Mouse (Mus musculus) intestine, embryonic 16.5 days (tissue): ENCODE results near the gene Zdhhc17. TPM values are rescaled to one million over a fixed set of nuclear protein-coding genes. Genes with fewer than 3 reads are reported as not detected.

Experiments
- ATAC-seq: fragments of 200-750 bp; cut with Nextera tagmentation; 2 replicates; pipeline ENCODE4 v1.8.0; 2017; ENCODE audit warnings: moderate TSS enrichment, moderate library complexity
- H3K27ac ChIP-seq: fragments of 300-500 bp; sonication (generic); 2 replicates; pipeline ENCODE4 v1.5.1; 2014; ENCODE audit warnings: mild to moderate bottlenecking, low read length
- H3K27me3 ChIP-seq: fragments of 300-500 bp; sonication (generic); replicated peaks from 2 replicates; pipeline ENCODE4 v1.6.1; 2014; ENCODE audit warnings: low read length, control low read depth, mixed read lengths; ENCODE audit not compliant: control insufficient read depth, insufficient read depth
- H3K36me3 ChIP-seq: fragments of 300-500 bp; sonication (generic); 2 replicates; pipeline ENCODE4 v1.6.1; 2014; ENCODE audit warnings: low read length, control low read depth; ENCODE audit not compliant: control insufficient read depth, insufficient read depth
- H3K4me1 ChIP-seq: fragments of 300-500 bp; sonication (generic); 2 replicates; pipeline ENCODE4 v1.6.1; 2014; ENCODE audit warnings: low read length, control low read depth, mixed read lengths; ENCODE audit not compliant: control insufficient read depth, insufficient read depth
- H3K4me2 ChIP-seq: fragments of 300-500 bp; sonication (generic); 2 replicates; pipeline ENCODE4 v1.6.1; 2014; ENCODE audit warnings: low read depth, low read length, control low read depth
- H3K4me3 ChIP-seq: fragments of 300-500 bp; sonication (generic); 2 replicates; pipeline ENCODE4 v1.5.1; 2014; ENCODE audit warnings: mild to moderate bottlenecking, low read length
- H3K9ac ChIP-seq: fragments of 300-500 bp; sonication (generic); 2 replicates; pipeline ENCODE4 v1.6.1; 2014; ENCODE audit warnings: low read depth, low read length
- H3K9me3 ChIP-seq: fragments of 300-500 bp; sonication (generic); 2 replicates; pipeline ENCODE4 v1.6.1; 2016; ENCODE audit warnings: low read length, control low read depth; ENCODE audit not compliant: control insufficient read depth
- WGBS: fragments of 180-500 bp; shearing (Covaris S2); extraction: QIAGEN DNeasy Blood & Tissue Kit; methylation state at CpG from one replicate; pipeline ENCODE4 v1.1.7; 2014; 5-methylcytosine and 5-hydroxymethylcytosine counted together
- polyA plus RNA-seq: library from polyadenylated mRNA; unstranded; fragments of >200 nt; fragmentation: Nextera tagmentation; extraction: Ambion mirVana; gene quantifications from 2 replicates; pipeline ENCODE4 v1.2.1, GENCODE M21; 2015

The Zdhhc17 gene
- polyA plus RNA-seq, 1 experiment from 2014 or later: 14.8 TPM

DNA sequence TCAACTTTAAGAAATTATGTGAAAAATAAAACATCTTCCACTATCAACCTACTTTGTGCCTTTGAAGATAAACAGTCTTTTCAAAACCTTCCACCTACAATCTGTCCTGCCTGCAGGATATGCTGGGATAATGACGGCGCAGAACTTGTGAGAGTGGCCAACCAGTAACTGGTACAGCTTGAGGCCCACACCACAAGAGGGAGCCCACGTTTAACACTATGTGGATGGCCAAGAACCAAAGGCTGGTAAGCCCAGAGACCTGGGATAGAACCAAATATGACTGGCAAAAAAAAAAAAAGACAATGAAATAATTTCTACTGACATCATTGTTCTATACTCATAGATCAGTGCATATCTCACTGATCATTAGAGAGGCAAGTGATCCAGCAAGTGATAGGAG, 35.5 kb downstream of the Zdhhc17 start:
- H3K9ac ChIP-seq: no peak overlapping the region
- no peak overlapping the region for H3K4me2 ChIP-seq
- peaks cover 3% of the 10 kb centered on the region; the same call in 1 of the 2 replicates for H3K36me3 ChIP-seq
- H3K9me3 ChIP-seq: no peaks in the 10 kb centered on the region
- WGBS: 48% methylated on average over 3 of the region's 3 CpGs
- ATAC-seq: 0 out of 2 replicates have a peak, but pooled peaks have one; percentile 47
- H3K27ac ChIP-seq: no peak overlapping the region
- no peaks in the 10 kb centered on the region; the same call in 1 of the 2 replicates for H3K4me1 ChIP-seq
- H3K4me3 ChIP-seq: no peak overlapping the region
- no peaks in the 10 kb centered on the region for H3K27me3 ChIP-seq

DNA sequence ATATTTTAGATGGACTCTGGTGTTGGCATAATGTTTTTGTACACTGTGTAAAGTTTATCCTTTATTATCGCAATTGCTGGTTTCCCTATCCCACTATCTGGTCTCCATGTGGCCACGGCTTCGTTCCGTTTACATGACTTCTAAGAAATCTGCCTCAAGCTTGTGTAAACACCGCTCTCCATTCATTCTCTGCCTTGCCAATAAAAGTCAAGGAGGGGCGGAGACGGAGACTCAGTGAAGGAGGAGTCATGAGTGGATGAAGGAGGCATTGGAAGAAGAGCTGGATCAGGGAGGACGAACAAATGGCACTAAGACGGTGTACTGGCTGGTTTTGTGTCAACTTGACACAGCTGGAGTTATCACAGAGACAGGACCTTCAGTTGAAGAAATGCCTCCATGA, 37.9 kb downstream of the Zdhhc17 start:
- WGBS: 30% methylated on average over 9 of the region's 9 CpGs

DNA sequence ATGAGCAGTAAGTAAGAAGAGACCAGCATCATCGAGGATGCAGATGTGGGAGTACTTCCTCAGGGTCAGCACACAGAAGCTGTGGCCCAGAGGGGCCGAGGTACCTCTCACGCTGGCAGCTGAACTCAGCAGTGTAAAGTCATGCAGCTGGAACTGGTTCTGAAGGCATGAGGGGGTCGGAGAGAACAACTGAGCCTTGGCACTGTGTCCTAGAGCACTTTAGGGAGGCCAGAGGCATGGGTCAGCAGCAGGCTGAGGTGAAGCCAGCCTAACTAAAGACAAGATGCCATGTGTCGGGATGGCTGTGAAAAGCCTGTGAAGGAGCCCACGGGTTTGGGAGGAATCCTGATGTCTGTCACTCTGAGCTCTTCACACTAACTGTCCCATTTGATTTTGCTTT, 38.5 kb downstream of the Zdhhc17 start:
- 71% methylated on average over 6 of the region's 6 CpGs for WGBS
- Histone ChIP-seq H3K27ac (no peak overlapping the region), H3K9me3 (no peaks in the 10 kb centered on the region), H3K27me3 (no peaks in the 10 kb centered on the region), H3K4me3 (no peak overlapping the region), H3K36me3 (peaks cover 3% of the 10 kb centered on the region; the same call in 1 of the 2 replicates), H3K4me1 (no peaks in the 10 kb centered on the region; the same call in 1 of the 2 replicates), H3K9ac (no peak overlapping the region), H3K4me2 (no peak overlapping the region)
- ATAC-seq: no peak

More for the DNA sequence above, 37.9 kb downstream of the Zdhhc17 start:
- Histone ChIP-seq H3K4me2 (no peak overlapping the region), H3K4me3 (no peak overlapping the region), H3K4me1 (no peaks in the 10 kb centered on the region; the same call in 1 of the 2 replicates), H3K9ac (no peak overlapping the region), H3K9me3 (no peaks in the 10 kb centered on the region), H3K36me3 (peaks cover 3% of the 10 kb centered on the region; the same call in 1 of the 2 replicates), H3K27me3 (no peaks in the 10 kb centered on the region), H3K27ac (no peak overlapping the region)
- peak; percentile 69 for ATAC-seq

DNA sequence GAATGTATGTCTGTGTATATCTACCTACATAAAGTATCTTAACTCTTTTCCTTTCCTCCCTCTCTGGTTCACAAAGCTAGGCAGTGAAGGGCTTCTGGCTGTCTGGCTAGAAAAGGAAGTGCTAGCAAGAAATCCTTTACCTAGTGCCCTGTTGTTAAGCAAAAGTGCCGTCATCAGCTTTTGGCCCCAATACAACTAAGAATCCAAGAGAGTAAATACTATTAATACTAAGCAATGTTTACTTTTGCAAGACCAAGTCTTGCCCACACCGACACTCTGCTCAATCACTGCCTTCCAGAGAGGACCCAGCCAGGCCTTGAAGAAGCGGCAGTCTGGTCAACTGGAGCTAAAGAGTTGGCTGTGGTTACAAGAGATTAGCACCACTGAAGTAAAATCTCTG, 38.9 kb downstream of the Zdhhc17 start:
- no peak overlapping the region for H3K4me3 ChIP-seq
- H3K27me3 ChIP-seq: no peaks in the 10 kb centered on the region
- H3K27ac ChIP-seq: no peak overlapping the region
- 64% methylated on average over 3 of the region's 3 CpGs for WGBS
- no peak overlapping the region for H3K9ac ChIP-seq
- no peaks in the 10 kb centered on the region for H3K9me3 ChIP-seq
- no peak overlapping the region for H3K4me2 ChIP-seq
- no peak for ATAC-seq
- H3K4me1 ChIP-seq: no peaks in the 10 kb centered on the region; the same call in 1 of the 2 replicates
- peaks cover 3% of the 10 kb centered on the region; the same call in 1 of the 2 replicates for H3K36me3 ChIP-seq

DNA sequence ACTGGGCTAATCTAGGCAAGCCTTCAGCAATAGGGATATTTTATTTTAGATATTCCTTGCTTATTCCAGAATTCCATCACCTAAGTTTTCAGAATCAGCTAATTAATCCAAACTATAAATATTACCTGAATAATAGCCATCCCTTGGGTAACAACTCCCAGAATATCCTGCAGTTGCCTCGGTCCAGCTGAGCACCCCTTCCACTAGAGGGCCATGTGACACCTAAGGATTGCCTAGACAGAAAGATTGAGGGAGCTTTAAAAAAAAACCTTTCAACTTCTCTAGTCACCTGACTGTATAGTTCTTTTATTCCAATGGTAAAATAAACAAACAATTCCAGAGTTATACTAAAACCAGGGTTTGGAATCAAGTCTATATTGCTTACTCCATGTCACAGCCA, 47.8 kb downstream of the Zdhhc17 start:
- Histone ChIP-seq H3K4me1 (no peaks in the 10 kb centered on the region), H3K4me2 (no peak overlapping the region), H3K27me3 (no peaks in the 10 kb centered on the region), H3K36me3 (peaks cover 3% of the 10 kb centered on the region; the same call in 1 of the 2 replicates), H3K4me3 (no peak overlapping the region), H3K9me3 (no peaks in the 10 kb centered on the region), H3K27ac (no peak overlapping the region), H3K9ac (no peak overlapping the region)
- WGBS: 46% methylated on average over 1 of the region's 1 CpGs
- ATAC-seq: no peak

DNA sequence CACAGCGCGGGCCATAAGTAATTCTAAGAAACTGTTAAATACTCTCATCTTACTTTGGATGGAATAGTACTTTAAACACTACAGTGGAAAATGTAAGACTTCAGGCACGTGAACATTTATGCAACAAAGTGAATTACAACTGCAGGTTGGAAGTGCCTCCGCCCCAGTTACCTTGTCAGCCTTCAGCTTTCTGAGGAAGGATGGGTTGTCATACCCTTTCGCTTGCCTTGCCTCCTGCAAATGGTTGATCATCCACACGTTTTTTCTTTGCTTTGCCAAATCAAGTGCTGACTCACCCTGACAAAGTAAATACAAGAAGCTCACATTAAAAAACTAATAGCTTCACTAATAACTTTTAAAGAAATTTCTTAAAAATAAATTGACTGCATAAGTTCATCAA, 49.1 kb downstream of the Zdhhc17 start:
- H3K4me3 ChIP-seq: no peak overlapping the region
- no peaks in the 10 kb centered on the region for H3K27me3 ChIP-seq
- H3K9me3 ChIP-seq: no peaks in the 10 kb centered on the region
- no peak overlapping the region for H3K27ac ChIP-seq
- H3K4me1 ChIP-seq: no peaks in the 10 kb centered on the region
- ATAC-seq: no peak
- peaks cover 3% of the 10 kb centered on the region; the same call in 1 of the 2 replicates for H3K36me3 ChIP-seq
- H3K4me2 ChIP-seq: no peak overlapping the region
- WGBS: 86% methylated on average over 6 of the region's 6 CpGs
- no peak overlapping the region for H3K9ac ChIP-seq

DNA sequence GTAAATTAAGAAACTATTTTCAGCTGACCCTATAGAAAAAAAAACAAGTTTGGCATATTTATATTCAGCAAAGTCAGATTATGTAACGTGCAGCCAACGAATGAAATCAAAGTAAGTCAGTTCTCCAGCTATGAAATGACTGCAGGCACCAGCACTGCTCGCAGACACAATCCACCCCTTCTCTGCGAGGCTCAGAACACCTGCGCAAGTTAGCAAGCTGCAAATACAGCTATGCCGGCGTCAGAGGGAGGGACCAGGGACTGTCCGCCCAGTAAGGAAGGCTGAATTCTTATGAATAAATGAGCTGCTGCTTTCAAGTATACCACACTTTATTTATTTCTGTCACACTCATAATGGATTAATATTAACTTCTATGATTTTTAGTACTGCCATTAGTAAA, 50.2 kb downstream of the Zdhhc17 start:
- no peak overlapping the region for H3K9ac ChIP-seq
- ATAC-seq: no peak
- 94% methylated on average over 8 of the region's 8 CpGs for WGBS

DNA sequence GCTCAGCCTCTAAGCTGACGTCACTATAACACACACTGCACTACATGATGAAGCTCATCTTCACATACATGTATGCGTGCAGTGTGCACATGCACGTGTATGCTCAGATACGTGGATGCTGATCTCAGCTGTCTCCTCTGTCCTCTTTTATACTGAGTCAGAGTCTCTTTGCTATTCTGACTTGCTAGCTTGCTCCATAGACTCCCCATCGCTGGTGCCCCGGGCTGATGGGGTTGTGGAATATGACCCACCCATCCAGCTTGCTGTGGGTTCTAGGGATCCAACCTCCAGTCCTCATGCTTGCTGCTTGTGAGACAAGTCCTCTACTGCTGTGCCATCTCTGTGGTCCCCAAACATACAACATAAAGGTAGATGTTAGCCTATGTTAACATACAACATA, 51.1 kb downstream of the Zdhhc17 start:
- Histone ChIP-seq H3K9ac (no peak overlapping the region), H3K4me2 (no peak overlapping the region), H3K9me3 (no peaks in the 10 kb centered on the region), H3K27me3 (no peaks in the 10 kb centered on the region), H3K36me3 (peaks cover 3% of the 10 kb centered on the region; the same call in 1 of the 2 replicates), H3K4me1 (no peaks in the 10 kb centered on the region), H3K4me3 (no peak overlapping the region), H3K27ac (no peak overlapping the region)
- WGBS: 95% methylated on average over 6 of the region's 6 CpGs
- no peak for ATAC-seq

More for the DNA sequence above, 50.2 kb downstream of the Zdhhc17 start:
- Histone ChIP-seq H3K9me3 (no peaks in the 10 kb centered on the region), H3K27me3 (no peaks in the 10 kb centered on the region), H3K4me2 (no peak overlapping the region), H3K36me3 (peaks cover 3% of the 10 kb centered on the region; the same call in 1 of the 2 replicates), H3K27ac (no peak overlapping the region), H3K4me1 (no peaks in the 10 kb centered on the region), H3K4me3 (no peak overlapping the region)

DNA sequence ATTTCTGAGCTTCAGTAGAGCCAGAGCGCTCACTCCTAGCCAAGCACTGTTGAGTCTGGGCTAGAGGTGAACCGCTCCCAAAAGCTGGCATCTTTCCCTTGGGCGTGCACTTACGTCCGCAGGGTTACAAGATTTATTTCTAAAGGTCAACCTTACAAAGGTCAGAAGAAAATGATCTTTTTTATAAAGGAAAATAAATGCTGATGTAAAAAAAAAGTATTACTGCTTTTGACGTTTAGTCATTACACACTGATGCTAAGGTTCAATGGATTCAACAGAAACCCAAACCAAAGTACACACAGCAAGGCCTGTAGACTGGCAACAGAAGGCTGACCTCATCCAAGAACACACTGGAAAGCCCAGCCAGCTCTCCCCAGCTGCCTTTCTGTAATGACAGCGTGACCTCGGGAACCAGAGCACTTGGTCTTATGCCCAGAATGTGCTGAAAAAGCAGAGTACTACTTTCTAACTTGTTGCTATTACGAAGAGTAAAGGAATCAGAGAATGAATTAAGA, 56.9 kb downstream of the Zdhhc17 start:
- Histone ChIP-seq H3K9me3 (no peaks in the 10 kb centered on the region), H3K27ac (peak overlapping the region; percentile 16; the same call in 1 of the 2 replicates), H3K9ac (no peak overlapping the region), H3K36me3 (no peaks in the 10 kb centered on the region; the same call in 1 of the 2 replicates), H3K27me3 (no peaks in the 10 kb centered on the region), H3K4me3 (no peak overlapping the region), H3K4me2 (no peak overlapping the region), H3K4me1 (peaks cover 3% of the 10 kb centered on the region; the same call in 1 of the 2 replicates)
- 54% methylated on average over 9 of the region's 9 CpGs for WGBS
- ATAC-seq: peak; percentile 79

DNA sequence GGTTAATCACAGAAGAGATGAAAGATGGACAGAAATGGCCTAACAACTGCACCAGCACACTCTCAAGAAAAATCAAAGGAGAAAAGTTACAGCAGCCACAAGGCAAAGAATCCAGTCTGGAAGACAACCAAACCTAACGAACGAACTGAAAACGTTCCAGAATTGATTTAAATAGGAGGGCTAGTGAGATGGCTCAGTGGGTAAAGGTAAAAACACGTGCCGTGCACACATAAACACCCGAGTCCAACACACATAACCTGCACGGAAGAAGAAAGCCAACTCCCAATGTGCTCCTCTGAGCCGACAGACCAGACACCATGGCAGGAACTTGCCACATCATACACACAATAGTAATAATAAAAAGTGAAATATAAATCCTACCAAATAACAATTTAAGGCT, 57.7 kb downstream of the Zdhhc17 start:
- H3K9me3 ChIP-seq: no peaks in the 10 kb centered on the region
- peaks cover 3% of the 10 kb centered on the region; the same call in 1 of the 2 replicates for H3K4me1 ChIP-seq
- H3K9ac ChIP-seq: no peak overlapping the region
- WGBS: 75% methylated on average over 8 of the region's 8 CpGs
- H3K27ac ChIP-seq: no peak overlapping the region
- no peak overlapping the region for H3K4me3 ChIP-seq
- no peak overlapping the region for H3K4me2 ChIP-seq
- no peaks in the 10 kb centered on the region; the same call in 1 of the 2 replicates for H3K36me3 ChIP-seq
- no peaks in the 10 kb centered on the region for H3K27me3 ChIP-seq
- ATAC-seq: no peak
